Comparison of ENCODE assay signal across 7 mouse cellular contexts in genomic region chr4:153377981-153378380, GRCm38 (mm10).
DNase-seq lines count a peak whose midpoint lies in the region; ATAC-seq and TF ChIP-seq lines count a peak whose summit lies in the region.

No protein-coding gene starts in this region.

- TF ChIP-seq EP300 in lung, postnatal 0 days (IDR thresholded peaks at IDR 0.05): no peak

- H3K9me3 ChIP-seq in lung, embryonic 14.5 days (ENCODE audit: low read depth, low read length): no peaks in the 10 kb centered on the region
- H3K9me3 ChIP-seq in lung, postnatal 0 days (ENCODE audit: low read length): no peaks in the 10 kb centered on the region
- H3K9me3 ChIP-seq in hindbrain, embryonic 11.5 days (ENCODE audit: control insufficient read depth, low read length): no peaks in the 10 kb centered on the region

- H3K36me3 ChIP-seq in lung, embryonic 14.5 days (ENCODE audit: insufficient read depth): no peaks in the 10 kb centered on the region
- H3K36me3 ChIP-seq in lung, postnatal 0 days (ENCODE audit: insufficient read depth, low read length): no peaks in the 10 kb centered on the region
- no peaks in the 10 kb centered on the region for H3K36me3 ChIP-seq in hindbrain, embryonic 11.5 days (ENCODE audit: control insufficient read depth, insufficient read depth, low read length)

- intact Hi-C loops in left cerebral cortex, adult 2 months (cut with DNase I): loop anchor here (1.0 to 10.0 kb wide), 3 partner anchors 201 to 647 kb away; no protein-coding TSS in a partner anchor

- DNase-seq in lung, embryonic 14.5 days: peak; percentile 31
- no peak for DNase-seq in lung, postnatal 0 days (ENCODE audit: low spot score)
- DNase-seq in embryo, embryonic 10 days (ENCODE audit: low spot score): peak; percentile 59
- peak; percentile 60 for DNase-seq in hindbrain, embryonic 11.5 days (ENCODE audit: low spot score)
- peak; percentile 43 to 54 for DNase-seq in left cerebral cortex, adult 2 months (ENCODE audit: extremely low spot score in 1 of 2, low spot score in 2 of 2)
- DNase-seq in yolk sac, embryonic 10.5 days (ENCODE audit: low spot score): peak; percentile 29
- DNase-seq in ovary, postnatal 10 days (ENCODE audit: low spot score): no peak

- 10% methylated on average over 6 of the region's 6 CpGs for WGBS in lung, embryonic 14.5 days
- 16% methylated on average over 6 of the region's 6 CpGs for WGBS in lung, postnatal 0 days
- WGBS in hindbrain, embryonic 11.5 days: 22% methylated on average over 6 of the region's 6 CpGs

- H3K4me2 ChIP-seq in lung, embryonic 14.5 days: no peak overlapping the region
- H3K4me2 ChIP-seq in lung, postnatal 0 days (replicated peaks; ENCODE audit: low read depth, low read length): no peak overlapping the region
- no peak overlapping the region for H3K4me2 ChIP-seq in hindbrain, embryonic 11.5 days (replicated peaks; ENCODE audit: low read depth, low read length)

- H3K4me3 ChIP-seq in lung, embryonic 14.5 days (ENCODE audit: low read depth, low read length): no peak overlapping the region
- no peak overlapping the region for H3K4me3 ChIP-seq in lung, postnatal 0 days (ENCODE audit: low read depth, low read length)
- H3K4me3 ChIP-seq in hindbrain, embryonic 11.5 days (ENCODE audit: low read depth, low read length): no peak overlapping the region
- no peak overlapping the region for H3K4me3 ChIP-seq in left cerebral cortex, adult 2 months

- peak; percentile 26; the same call in 1 of the 2 replicates for TF ChIP-seq CTCF in lung, embryonic 14.5 days (IDR thresholded peaks at IDR 0.05; ENCODE audit: low read depth)
- no peak for TF ChIP-seq CTCF in lung, postnatal 0 days (IDR thresholded peaks at IDR 0.05)
- TF ChIP-seq CTCF in left cerebral cortex, adult 2 months (IDR thresholded peaks at IDR 0.05): peak; percentile 67

- H3K27me3 ChIP-seq in lung, embryonic 14.5 days (ENCODE audit: insufficient read depth, low read length): no peaks in the 10 kb centered on the region
- H3K27me3 ChIP-seq in lung, postnatal 0 days (replicated peaks; ENCODE audit: insufficient read depth, low read length): no peaks in the 10 kb centered on the region
- H3K27me3 ChIP-seq in hindbrain, embryonic 11.5 days (ENCODE audit: control insufficient read depth, insufficient read depth, low read length): 0 out of 2 replicates have a peak, but pooled peaks cover 2% of the 10 kb centered on the region

- no peak overlapping the region for H3K9ac ChIP-seq in lung, embryonic 14.5 days
- H3K9ac ChIP-seq in lung, postnatal 0 days (replicated peaks; ENCODE audit: low read depth): no peak overlapping the region
- H3K9ac ChIP-seq in hindbrain, embryonic 11.5 days (ENCODE audit: low read depth, low read length): no peak overlapping the region

- no peak for ATAC-seq in lung, embryonic 14.5 days (ENCODE audit: insufficient read depth)
- no peak for ATAC-seq in lung, postnatal 0 days
- ATAC-seq in hindbrain, embryonic 11.5 days (ENCODE audit: low FRiP score): no peak

- no peak overlapping the region for H3K27ac ChIP-seq in lung, embryonic 14.5 days (ENCODE audit: low read depth)
- H3K27ac ChIP-seq in lung, postnatal 0 days (ENCODE audit: low read length): no peak overlapping the region
- H3K27ac ChIP-seq in hindbrain, embryonic 11.5 days (ENCODE audit: low read depth, low read length): no peak overlapping the region
- no peak overlapping the region for H3K27ac ChIP-seq in left cerebral cortex, adult 2 months

- H3K4me1 ChIP-seq in lung, embryonic 14.5 days (ENCODE audit: insufficient read depth): no peaks in the 10 kb centered on the region
- no peaks in the 10 kb centered on the region for H3K4me1 ChIP-seq in lung, postnatal 0 days (ENCODE audit: insufficient read depth, low read depth, low read length)
- H3K4me1 ChIP-seq in hindbrain, embryonic 11.5 days (replicated peaks; ENCODE audit: control insufficient read depth, insufficient read depth, low read length): no peaks in the 10 kb centered on the region

Comparison
In these comparisons a context has a peak if more than half of its experiments do, and no peak if none do; other contexts are left out.
1. DNase-seq: peak in lung, embryonic 14.5 days (single experiment), embryo, embryonic 10 days (single experiment), hindbrain, embryonic 11.5 days (single experiment), left cerebral cortex, adult 2 months (2 of 2) and yolk sac, embryonic 10.5 days (single experiment); none in lung, postnatal 0 days (single experiment) and ovary, postnatal 10 days (single experiment).